Mouse (Mus musculus): ENCODE measurements at regions not wholly inside any gene's neighbourhood (a gene's known extent, or its start where the extent isn't known, plus 50 kb on each side); places are given as distances from the start of the nearest gene placed in this dataset.

GRCm38 (mm10) chr2:171800511-171801268 lies 242.6 kb downstream of the Cbln4 start:
- no peaks in the 10 kb centered on the region for H3K79me2 ChIP-seq (ENCODE audit: control insufficient read depth, insufficient read depth, low read length, poor library complexity)
- no peaks in the 10 kb centered on the region for H3K27me3 ChIP-seq (ENCODE audit: control insufficient read depth in 1 of 2, insufficient read depth in 2 of 2, low read length in 2 of 2)
- DNase-seq (ENCODE audit: low read depth, low spot score): no peak
- no peaks in the 10 kb centered on the region for H3K4me1 ChIP-seq (ENCODE audit: control insufficient read depth in 1 of 2, insufficient read depth in 2 of 2, low read length in 2 of 2)
- H3K27ac ChIP-seq (ENCODE audit: control insufficient read depth, low read depth, low read length): no peak overlapping the region
- H3K9ac ChIP-seq (ENCODE audit: control insufficient read depth, low read depth, low read length, poor library complexity, severe bottlenecking): no peak overlapping the region
- H3K4me3 ChIP-seq (ENCODE audit: control insufficient read depth in 1 of 2, insufficient read depth in 1 of 2, low read depth in 2 of 2, low read length in 2 of 2): no peak overlapping the region
- no peaks in the 10 kb centered on the region for H3K9me3 ChIP-seq (replicated peaks; ENCODE audit: insufficient read depth, low read length)
- no peak for TF ChIP-seq CTCF (IDR thresholded peaks at IDR 0.05 in 2 of 3, conservative IDR thresholded peaks at IDR 0.05 in 1 of 3; ENCODE audit: control insufficient read depth in 1 of 3, insufficient read depth in 1 of 3, low read depth in 2 of 3, low read length in 3 of 3, poor library complexity in 1 of 3, severe bottlenecking in 1 of 3)
- TF ChIP-seq TCF12 (IDR thresholded peaks at IDR 0.05; ENCODE audit: low read depth, low read length): no peak
- no peak for TF ChIP-seq TBP (IDR thresholded peaks at IDR 0.05; ENCODE audit: low read depth, low read length)
- TF ChIP-seq NRF1 (IDR thresholded peaks at IDR 0.05; ENCODE audit: insufficient read depth, low read depth, low read length, poor library complexity, severe bottlenecking): no peak
- H3K36me3 ChIP-seq (ENCODE audit: control insufficient read depth in 1 of 2, insufficient read depth in 2 of 2, low read length in 2 of 2): no peaks in the 10 kb centered on the region

DNA sequence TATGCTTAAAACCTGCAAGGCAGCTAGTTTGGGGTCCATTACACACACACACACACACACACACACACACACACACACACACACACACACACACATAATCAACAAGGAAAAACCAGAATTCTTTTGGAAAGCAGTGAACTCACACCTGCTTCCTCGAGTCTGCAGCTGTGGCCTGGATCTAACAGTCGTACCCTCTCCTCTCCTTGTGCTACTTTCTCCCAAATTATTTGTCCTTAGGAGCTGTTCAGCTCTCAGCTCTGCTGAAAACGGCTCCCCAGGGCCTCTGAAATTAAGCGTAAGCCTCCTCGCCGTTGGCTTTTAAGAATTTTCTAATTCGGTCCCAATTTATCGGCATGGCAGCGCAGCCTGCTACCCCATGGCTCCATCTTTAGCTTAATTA lies 243.9 kb downstream of the Cbln4 start:
- no peak for DNase-seq (ENCODE audit: low read depth, low spot score)
- TF ChIP-seq USF2 (IDR thresholded peaks at IDR 0.05; ENCODE audit: borderline replicate concordance in 1 of 2, insufficient read depth in 1 of 2, low read depth in 1 of 2, low read length in 2 of 2): no peak
- no peak for TF ChIP-seq NELFE (IDR thresholded peaks at IDR 0.05; ENCODE audit: low read depth, low read length)
- TF ChIP-seq CHD2 (IDR thresholded peaks at IDR 0.05; ENCODE audit: low read length): no peak
- TF ChIP-seq MYB (IDR thresholded peaks at IDR 0.05; ENCODE audit: low read depth, low read length): no peak
- no peak for TF ChIP-seq GABPA (IDR thresholded peaks at IDR 0.05; ENCODE audit: low read depth, low read length)
- no peak for TF ChIP-seq CTCF (IDR thresholded peaks at IDR 0.05 in 2 of 3, conservative IDR thresholded peaks at IDR 0.05 in 1 of 3; ENCODE audit: control insufficient read depth in 1 of 3, insufficient read depth in 1 of 3, low read depth in 2 of 3, low read length in 3 of 3, poor library complexity in 1 of 3, severe bottlenecking in 1 of 3)
- TF ChIP-seq EP300 (IDR thresholded peaks at IDR 0.05; ENCODE audit: low read depth in 1 of 2, low read length in 2 of 2): no peak
- TF ChIP-seq MAZ (IDR thresholded peaks at IDR 0.05; ENCODE audit: low read depth, low read length): no peak
- TF ChIP-seq HCFC1 (IDR thresholded peaks at IDR 0.05; ENCODE audit: low read depth, low read length): no peak
- Histone ChIP-seq H3K9ac (ENCODE audit: control insufficient read depth, low read depth, low read length, poor library complexity, severe bottlenecking) (no peak overlapping the region), H3K4me3 (ENCODE audit: control insufficient read depth in 1 of 2, insufficient read depth in 1 of 2, low read depth in 2 of 2, low read length in 2 of 2) (no peak overlapping the region), H3K9me3 (replicated peaks; ENCODE audit: insufficient read depth, low read length) (no peaks in the 10 kb centered on the region), H3K4me1 (ENCODE audit: control insufficient read depth in 1 of 2, insufficient read depth in 2 of 2, low read length in 2 of 2) (no peaks in the 10 kb centered on the region), H3K36me3 (ENCODE audit: control insufficient read depth in 1 of 2, insufficient read depth in 2 of 2, low read length in 2 of 2) (no peaks in the 10 kb centered on the region), H3K27me3 (ENCODE audit: control insufficient read depth in 1 of 2, insufficient read depth in 2 of 2, low read length in 2 of 2) (no peaks in the 10 kb centered on the region), H3K27ac (ENCODE audit: control insufficient read depth, low read depth, low read length) (no peak overlapping the region), H3K79me2 (ENCODE audit: control insufficient read depth, insufficient read depth, low read length, poor library complexity) (no peaks in the 10 kb centered on the region)

DNA sequence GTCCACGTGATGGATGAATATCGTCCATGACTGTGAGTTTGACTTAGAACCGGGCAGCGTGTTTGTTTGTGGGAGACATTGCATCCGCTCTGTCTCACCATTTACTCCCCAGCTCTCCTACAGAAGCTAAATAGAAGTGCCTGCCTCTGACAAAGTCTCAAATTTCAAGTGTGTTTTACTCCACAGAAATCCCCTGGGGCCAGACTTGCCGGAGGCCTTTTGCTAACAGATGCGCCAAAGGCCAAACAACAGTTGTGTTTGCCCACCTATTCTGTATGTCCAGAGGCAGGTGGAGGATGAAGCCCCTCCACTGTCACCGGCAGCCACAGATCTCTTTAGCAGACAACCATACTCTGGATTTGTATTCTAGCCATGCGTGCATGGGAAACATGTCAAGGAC lies 252.6 kb downstream of the Cbln4 start:
- no peak for TF ChIP-seq ETS1 (IDR thresholded peaks at IDR 0.05; ENCODE audit: low read depth, low read length)
- TF ChIP-seq UBTF (IDR thresholded peaks at IDR 0.05; ENCODE audit: borderline replicate concordance, insufficient read depth, low read depth, low read length): no peak
- no peak for TF ChIP-seq GABPA (IDR thresholded peaks at IDR 0.05; ENCODE audit: low read depth, low read length)
- no peak for TF ChIP-seq ELF1 (IDR thresholded peaks at IDR 0.05; ENCODE audit: low read depth, low read length)
- TF ChIP-seq POLR2A (IDR thresholded peaks at IDR 0.05; ENCODE audit: control insufficient read depth in 1 of 2, insufficient read depth in 1 of 2, low read depth in 1 of 2, low read length in 2 of 2, poor library complexity in 1 of 2): no peak
- no peak for TF ChIP-seq E2F4 (IDR thresholded peaks at IDR 0.05; ENCODE audit: borderline replicate concordance, low read depth, low read length)
- no peak for TF ChIP-seq MAFK (IDR thresholded peaks at IDR 0.05; ENCODE audit: borderline replicate concordance, low read depth, low read length)
- no peak for TF ChIP-seq EP300 (IDR thresholded peaks at IDR 0.05; ENCODE audit: low read depth in 1 of 2, low read length in 2 of 2)
- no peak for TF ChIP-seq MYC (IDR thresholded peaks at IDR 0.05; ENCODE audit: low read depth, low read length)
- TF ChIP-seq NRF1 (IDR thresholded peaks at IDR 0.05; ENCODE audit: insufficient read depth, low read depth, low read length, poor library complexity, severe bottlenecking): no peak
- TF ChIP-seq MEF2A (IDR thresholded peaks at IDR 0.05; ENCODE audit: extremely low read depth, insufficient replicate concordance, low read depth, low read length, poor library complexity, severe bottlenecking): no peak
- no peak overlapping the region for H3K27ac ChIP-seq (ENCODE audit: control insufficient read depth, low read depth, low read length)
- no peaks in the 10 kb centered on the region for H3K79me2 ChIP-seq (ENCODE audit: control insufficient read depth, insufficient read depth, low read length, poor library complexity)
- H3K4me1 ChIP-seq (ENCODE audit: control insufficient read depth in 1 of 2, insufficient read depth in 2 of 2, low read length in 2 of 2): no peaks in the 10 kb centered on the region
- no peaks in the 10 kb centered on the region for H3K27me3 ChIP-seq (ENCODE audit: control insufficient read depth in 1 of 2, insufficient read depth in 2 of 2, low read length in 2 of 2)
- H3K4me3 ChIP-seq (ENCODE audit: control insufficient read depth in 1 of 2, insufficient read depth in 1 of 2, low read depth in 2 of 2, low read length in 2 of 2): no peak overlapping the region
- H3K36me3 ChIP-seq (ENCODE audit: control insufficient read depth in 1 of 2, insufficient read depth in 2 of 2, low read length in 2 of 2): no peaks in the 10 kb centered on the region
- no peak overlapping the region for H3K9ac ChIP-seq (ENCODE audit: control insufficient read depth, low read depth, low read length, poor library complexity, severe bottlenecking)
- no peak for DNase-seq (ENCODE audit: low read depth, low spot score)
- H3K9me3 ChIP-seq (replicated peaks; ENCODE audit: insufficient read depth, low read length): no peaks in the 10 kb centered on the region

Measured in MEL (cell line).